Mouse (Mus musculus) liver, adult (tissue): ENCODE measurements around the gene Ctss.

ENCODE experiments used
- GATA4 ChIP-seq: IDR thresholded peaks from 2 replicates; pipeline ENCODE4 v1.6.1; 2014; ENCODE audit warnings: mild to moderate bottlenecking, low read length; ENCODE audit not compliant: insufficient replicate concordance

The Ctss gene

DNA sequence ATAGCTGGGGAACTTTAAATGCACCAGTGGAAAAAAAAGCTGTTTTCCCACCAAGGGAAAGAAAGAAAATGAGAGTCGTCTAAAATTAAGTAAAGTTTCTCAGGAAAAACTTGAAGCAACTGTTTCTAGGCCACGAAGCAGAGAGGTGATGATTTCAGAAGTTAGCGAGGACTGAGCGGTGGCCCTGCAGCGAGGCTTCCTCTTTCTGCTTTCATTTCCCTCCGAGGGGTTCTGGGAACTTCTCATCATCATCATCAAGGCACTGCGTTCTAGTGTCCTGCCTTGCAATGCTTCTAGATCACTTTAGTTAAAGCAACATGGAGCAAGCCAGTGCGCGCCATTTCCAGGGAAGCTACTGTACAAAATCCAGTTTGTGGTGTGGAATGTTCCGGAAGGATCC is 5.4 kb upstream of the Ctss start:
- TF ChIP-seq GATA4, result no peak

DNA sequence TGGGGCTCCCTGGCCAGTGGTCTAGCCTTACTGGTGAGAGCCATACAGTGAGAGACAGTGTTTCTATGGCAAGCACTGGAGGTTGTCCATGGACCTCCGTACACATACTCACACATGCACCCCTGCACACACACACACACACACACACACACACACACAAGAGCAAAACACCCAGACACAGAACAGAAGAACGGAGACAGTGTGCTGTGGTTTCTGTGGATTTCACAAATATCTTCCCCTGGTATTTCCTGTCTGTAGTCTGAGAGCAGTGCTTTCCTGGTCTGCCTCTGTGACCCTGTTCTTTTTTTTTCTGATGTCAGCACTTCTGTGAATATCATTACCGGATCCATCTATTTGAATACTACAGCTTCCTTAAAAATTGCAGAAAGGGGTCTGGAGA is 2.9 kb upstream of the Ctss start:
- TF ChIP-seq GATA4, result peak; percentile 56; the same call in 1 of the 2 replicates

DNA sequence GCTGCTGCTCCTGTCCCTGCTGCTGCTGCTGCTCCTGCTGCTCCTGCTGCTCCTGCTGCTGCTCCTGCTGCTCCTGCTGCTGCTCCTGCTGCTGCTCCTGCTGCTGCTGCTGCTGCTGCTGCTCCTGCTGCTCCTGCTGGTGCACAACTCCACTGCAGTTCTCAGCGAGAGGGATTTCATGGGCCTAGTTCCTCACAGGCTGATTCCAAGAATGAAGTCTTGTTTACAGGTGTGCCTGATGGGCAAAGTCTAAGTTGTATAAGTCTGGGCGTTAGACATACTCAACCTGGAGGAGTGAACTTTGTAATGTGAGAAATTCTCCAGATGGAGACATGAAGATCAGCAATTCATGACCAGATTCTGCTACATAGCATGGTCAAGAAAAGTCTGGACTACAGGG is 1.9 kb upstream of the Ctss start:
- no peak for TF ChIP-seq GATA4

DNA sequence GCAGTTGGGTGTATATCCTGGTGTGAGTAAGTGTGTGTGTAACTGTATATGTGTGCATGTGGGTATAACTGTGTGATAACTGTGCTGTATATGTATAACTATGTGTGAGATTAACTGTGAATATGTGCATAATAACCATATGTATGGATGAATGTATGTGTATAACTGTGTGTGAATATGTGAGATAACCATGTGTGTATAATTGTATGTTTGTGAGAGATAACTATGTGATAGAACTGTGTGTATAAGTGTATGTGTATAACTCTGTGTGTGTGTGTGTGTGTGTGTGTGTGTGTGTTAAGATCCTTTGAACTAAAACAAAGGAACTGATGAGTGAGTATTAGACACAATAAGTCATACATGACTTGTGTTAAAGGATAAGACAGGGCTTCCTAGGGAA is 475 bp upstream of the Ctss start:
- TF ChIP-seq GATA4, result no peak

DNA sequence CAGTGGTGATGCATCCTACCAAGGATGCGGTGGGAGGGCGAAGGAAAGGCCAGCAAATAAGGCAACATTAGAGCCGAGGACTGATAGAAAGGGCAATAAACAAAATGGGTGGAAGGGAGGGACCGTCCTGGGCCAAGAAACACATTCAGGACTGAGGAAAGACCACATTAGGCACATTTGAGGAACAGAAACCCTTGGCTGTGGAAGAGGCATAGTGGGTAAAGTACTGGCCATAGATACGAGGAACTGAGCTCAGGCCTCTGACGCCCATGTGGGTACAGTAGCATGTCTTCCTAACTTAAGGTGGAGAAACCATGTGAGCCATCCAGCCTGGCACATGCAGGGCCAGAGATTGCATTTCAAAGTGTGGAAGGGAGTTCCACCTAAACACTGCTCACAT is 3.2 kb downstream of the Ctss start:
- TF ChIP-seq GATA4, result no peak

DNA sequence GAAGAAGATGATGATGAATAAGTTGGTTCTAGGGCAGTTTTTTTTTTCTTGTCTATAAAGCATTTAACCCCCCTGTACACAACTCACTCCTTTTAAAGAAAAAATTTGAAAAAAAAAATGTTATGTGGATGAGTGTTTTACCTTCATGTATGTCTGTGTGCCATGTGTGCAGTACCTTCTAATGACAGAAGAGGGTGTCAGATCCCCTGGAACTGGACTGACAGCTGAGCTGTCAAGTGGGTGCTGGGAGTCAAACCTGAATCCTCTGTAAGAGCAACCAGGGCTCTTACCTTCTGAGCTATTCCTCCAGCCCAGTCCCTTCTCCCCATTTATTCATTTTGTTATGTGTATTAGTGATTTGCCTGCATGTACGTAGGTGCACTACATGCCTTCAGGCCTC is 4.4 kb downstream of the Ctss start:
- TF ChIP-seq GATA4, result no peak

GRCm38 (mm10) chr3:95533364-95533763 is 6.8 kb downstream of the Ctss start:
- no peak for TF ChIP-seq GATA4

DNA sequence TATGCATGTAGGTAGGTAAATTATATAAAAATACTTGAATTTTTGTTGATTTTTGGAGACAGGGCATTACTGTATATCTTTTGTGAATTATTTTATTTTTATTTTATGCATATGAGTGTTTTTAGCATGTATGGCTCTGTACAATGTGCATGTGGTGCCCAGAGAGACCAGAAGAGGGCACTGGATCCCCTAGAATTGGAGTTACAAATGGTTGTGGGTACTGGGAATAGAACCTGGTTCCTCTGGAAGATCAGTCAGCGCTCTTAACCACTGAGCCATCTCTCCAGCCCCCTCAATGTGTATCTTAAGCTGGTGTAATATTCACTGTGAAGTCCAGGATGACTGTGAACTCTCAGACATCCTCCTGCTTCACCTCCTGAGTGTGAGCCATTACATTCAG is 8.3 kb downstream of the Ctss start:
- TF ChIP-seq GATA4, result no peak

- TF ChIP-seq GATA4, result no peak
Observed at GRCm38 (mm10) chr3:95538936-95539335, 12.3 kb downstream of the Ctss start.

- TF ChIP-seq GATA4, result no peak
Observed at GRCm38 (mm10) chr3:95539837-95540236, 13.3 kb downstream of the Ctss start.

DNA sequence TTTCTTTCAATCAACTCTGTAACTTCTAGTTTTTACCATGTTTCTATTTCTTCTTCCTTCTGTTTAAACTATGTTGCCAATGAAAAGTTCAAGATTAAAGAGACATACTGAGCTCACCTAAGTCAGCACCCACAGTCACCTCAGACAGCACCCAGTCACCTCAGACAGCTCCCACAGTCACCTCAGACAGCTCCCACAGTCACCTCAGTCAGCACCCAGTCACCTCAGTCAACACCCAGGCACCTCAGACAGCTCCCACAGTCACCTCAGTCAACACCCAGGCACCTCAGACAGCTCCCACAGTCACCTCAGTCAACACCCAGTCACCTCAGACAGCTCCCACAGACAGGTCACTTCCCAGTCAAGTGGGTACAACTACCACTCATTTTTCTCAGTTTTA is 15.6 kb downstream of the Ctss start:
- no peak for TF ChIP-seq GATA4

- TF ChIP-seq GATA4, result no peak
Observed at GRCm38 (mm10) chr3:95542981-95543380, 16.4 kb downstream of the Ctss start.

- no peak for TF ChIP-seq GATA4
Observed at GRCm38 (mm10) chr3:95550176-95550575, 23.6 kb downstream of the Ctss start.

DNA sequence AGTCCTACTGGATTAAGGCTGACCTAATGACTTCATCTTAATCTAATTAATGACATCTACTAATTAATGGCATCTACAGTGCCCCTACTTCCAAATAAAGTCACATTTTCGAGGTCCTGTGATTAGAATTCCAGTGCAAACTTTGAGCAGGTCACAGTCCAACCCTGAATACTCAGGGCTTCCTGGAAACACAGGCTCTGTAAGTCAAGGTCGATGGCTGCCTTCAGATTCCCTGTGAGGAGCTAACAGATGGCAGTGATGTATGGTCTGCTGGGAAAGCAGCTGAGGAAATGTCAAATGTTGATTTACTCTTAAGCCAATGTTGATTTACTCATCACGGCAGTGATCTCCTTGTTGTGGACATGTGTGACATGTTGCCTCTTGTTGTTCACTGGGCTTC is 27.4 kb downstream of the Ctss start:
- no peak for TF ChIP-seq GATA4

DNA sequence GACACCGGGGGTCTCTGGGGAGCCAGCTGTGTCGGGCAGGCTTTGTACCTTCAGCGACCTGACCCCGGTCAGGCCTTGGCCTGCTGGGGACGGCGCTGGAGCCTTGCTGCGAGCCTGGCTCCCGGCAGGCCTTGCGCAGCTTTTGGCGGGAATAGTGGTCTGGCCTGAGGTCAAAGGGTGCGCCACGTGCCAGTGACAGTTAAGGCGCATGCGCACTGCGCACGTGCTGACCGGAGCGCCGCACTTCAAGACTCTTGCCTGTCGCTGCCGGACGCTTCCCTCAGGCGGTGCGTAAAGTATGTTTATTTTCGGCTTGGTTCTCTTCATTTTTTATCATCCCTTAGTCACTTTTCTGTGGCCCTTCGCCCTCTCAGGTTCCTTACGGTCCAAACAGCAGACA is 32.9 kb downstream of the Ctss start, which contains the start of gene Hormad1:
Hormad1 (plus strand) TSS at position 241 of the 400 bp plus-strand sequence.
- no peak for TF ChIP-seq GATA4

DNA sequence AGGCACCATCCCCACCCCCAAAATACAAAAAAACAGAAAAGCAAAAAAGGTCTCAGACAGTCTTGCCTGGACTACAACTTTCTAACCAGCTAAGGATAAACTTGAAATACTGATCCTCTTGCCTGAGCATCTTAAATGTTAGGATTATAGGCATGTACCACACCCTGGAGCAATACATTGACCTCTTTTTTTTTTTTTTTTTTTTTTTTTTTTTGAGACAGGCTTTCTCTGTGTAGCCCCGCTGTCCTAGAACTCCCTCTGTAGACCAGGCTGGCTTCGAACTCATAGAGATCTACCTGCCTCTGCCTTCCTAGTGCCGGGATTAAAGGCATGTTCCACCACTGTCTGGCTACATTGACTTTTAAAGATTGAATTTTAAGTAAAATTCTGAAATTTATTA is 34.2 kb downstream of the Ctss start:
- no peak for TF ChIP-seq GATA4

GRCm38 (mm10) chr3:95561826-95562225 is 35.2 kb downstream of the Ctss start:
- TF ChIP-seq GATA4, result no peak

DNA sequence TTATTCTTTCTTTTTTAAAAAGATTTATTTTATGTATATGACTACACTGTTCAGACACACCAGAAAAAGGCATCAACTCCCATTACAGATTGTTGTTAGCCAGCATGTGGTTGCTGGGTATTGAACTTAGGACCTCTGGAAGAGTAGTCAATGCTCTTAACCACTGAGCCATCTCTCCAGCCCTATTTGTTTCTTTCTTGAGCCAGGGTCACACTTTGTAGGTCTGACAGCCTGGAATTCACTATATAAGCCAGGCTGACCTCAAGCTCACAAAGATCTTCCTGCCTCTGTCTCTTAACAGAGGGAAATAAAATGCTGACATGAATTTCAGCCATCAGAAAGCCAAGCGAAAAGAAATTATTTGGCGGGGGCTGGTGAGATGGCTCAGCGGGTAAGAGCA is 43.0 kb downstream of the Ctss start:
- no peak for TF ChIP-seq GATA4
